Mouse (Mus musculus): ENCODE results near the gene Cntn2. TPM values are rescaled to one million over a fixed set of nuclear protein-coding genes. Genes with fewer than 3 reads are reported as not detected.
"Not testable (repeated sequence)": the region's sequence is repeated elsewhere in the genome, so short reads cannot be mapped to it uniquely, and the experiment has no call there.

The Cntn2 gene
- total RNA-seq, 2 experiments from 2014 or later, result not detected

GRCm38 (mm10) chr1:132511521-132511920, 31.5 kb downstream of the Cntn2 start:
- no peak for DNase-seq

DNA sequence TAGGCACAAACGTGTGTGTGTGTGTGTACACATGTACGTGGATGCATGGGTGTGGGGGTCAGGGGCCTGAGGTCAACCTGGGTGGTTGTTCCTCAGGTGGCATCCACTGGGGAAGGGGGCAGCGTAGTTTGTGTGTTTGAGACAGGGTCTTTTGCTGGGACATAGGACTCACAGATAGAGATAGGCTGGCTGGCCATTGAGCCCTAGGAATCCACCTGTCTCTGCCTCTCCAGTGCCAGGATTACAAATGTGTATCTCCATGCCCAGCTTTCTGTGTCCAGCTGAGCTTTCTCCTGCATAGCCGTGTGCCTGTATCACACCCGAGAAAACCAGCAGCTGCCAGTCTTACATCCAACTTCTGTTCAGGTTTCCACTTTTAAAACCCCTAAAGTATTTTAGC, 33.3 kb downstream of the Cntn2 start:
- no peak for DNase-seq

- DNase-seq, result no peak
Measured at GRCm38 (mm10) chr1:132506656-132507055, 36.4 kb downstream of the Cntn2 start.

GRCm38 (mm10) chr1:132506058-132506457, 37.0 kb downstream of the Cntn2 start, which contains the start of gene Tmem81:
Tmem81 (plus strand) TSS chr1:132506230.
- no peak for DNase-seq

DNA sequence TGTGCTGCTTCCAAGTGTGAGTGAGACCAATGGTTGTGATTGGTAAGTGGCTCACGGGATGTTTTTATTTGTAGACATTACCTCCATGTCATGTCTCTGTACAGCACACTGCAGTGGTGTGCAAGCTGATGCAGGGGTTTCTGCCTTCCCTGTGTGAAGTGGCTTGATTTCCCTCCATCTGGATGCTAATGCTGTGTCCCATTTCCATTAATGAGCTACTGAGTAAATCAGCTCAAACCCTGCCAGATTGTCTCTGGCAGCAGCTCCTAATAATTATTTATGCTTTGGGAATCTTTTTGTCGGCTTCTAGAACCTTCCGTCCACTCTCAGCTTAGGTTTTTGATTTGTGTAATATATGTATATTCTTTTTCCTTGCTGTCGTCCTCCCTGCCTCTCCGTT, 37.9 kb downstream of the Cntn2 start:
- no peak for DNase-seq

DNA sequence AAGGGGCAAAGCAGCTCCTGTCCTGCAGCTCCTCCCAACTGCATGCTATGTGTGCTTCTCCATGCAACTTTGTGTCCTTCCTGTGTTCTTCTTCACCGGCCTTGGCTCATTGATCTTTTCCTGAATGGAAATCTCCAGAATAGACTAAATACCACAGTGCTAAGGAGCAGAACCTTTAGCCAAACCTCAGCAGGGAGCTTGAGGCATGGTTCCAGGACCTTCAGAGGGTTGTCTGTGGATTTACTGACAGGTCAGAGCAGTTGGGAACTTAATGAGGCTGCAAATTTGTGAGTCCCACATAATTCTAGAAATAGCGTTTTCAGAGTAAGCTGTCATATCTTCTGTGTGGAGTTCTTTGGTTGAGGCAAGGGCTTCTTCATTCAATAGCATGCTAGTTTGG, 42.5 kb downstream of the Cntn2 start:
- no peak for DNase-seq

DNA sequence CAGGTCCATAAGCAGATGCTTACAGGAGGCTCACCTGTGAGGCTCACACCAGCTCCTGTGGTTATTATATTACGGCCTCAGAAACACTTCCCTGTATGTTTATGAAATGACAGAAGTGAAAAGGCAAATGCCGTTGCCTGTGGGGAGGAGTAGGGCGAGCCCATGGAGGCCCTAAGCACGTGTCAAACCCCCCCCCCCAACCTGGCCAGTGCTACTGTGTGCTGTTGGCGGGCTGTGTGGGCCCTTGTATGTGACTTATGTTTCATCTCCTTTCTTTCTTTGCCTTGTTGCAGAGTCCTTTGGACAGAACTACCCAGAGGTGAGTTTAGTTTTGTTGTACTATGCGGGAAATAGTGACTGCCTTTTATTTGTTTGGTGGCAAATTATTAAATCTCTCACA, 59.3 kb downstream of the Cntn2 start:
- no peak for DNase-seq

DNA sequence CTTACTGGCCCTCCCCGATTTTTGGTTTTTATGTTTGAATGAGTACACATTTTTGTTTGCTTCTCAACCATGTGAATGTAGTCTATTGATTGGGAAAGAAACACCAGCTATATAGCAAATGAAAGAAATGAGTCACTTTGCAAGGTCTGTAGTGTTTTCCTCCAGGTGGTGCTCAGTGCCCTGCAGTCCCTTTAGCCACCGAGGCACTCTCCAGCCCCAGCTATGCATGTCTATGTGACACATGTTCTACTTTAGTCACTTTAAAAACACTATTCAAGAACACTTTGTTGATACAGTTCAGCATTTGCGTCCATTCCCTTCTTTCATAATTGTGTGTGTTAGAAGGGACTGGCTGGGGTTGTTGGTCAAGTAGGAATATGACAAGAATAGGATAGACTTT, 59.8 kb downstream of the Cntn2 start:
- no peak for DNase-seq

GRCm38 (mm10) chr1:132481619-132482018, 61.4 kb downstream of the Cntn2 start:
- no peak for DNase-seq

DNA sequence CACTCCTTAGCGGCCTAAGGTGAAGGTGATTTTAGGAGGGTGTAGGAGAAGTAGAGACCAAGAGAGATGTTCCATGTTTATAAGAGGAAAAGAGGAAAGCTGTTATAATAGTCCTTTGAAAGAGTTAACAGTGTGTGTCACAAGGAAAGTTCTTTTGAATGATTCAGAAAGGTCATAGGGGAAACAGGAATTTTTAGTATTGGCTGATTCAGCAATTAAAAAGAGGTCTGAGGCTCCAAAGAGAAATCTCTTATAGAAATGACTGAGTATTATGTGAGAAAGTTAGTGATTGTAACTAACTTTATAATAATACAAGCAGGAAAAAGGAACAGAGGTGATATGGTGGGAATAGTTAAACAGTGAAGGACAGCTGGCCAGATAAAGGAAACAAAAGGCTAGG, 63.6 kb downstream of the Cntn2 start:
- no peak for DNase-seq

- peak; percentile 89 for DNase-seq
Measured at GRCm38 (mm10) chr1:132476928-132477691, 65.9 kb downstream of the Cntn2 start, which contains the start of gene Rbbp5. Rbbp5 (plus strand) TSS chr1:132477365.

DNA sequence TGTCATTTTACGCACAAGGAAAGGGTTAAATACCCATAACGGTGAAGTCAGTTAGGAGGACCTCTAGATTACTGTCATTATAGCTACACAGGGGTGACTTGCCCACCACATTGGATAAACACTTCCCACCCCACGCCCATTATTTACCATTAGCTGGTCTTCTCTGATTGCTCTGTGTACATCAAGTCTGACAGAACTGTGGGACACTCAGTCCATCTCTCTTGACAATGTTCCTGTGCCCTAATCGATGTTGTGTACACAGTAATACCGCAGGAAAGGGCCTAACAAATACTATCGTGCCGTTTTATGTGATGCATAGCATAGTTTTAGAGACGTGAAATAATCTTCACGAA, 66.5 kb downstream of the Cntn2 start:
- DNase-seq, result no peak

GRCm38 (mm10) chr1:132474496-132474895, 68.6 kb downstream of the Cntn2 start:
- no peak for DNase-seq

GRCm38 (mm10) chr1:132472537-132472936, 70.5 kb downstream of the Cntn2 start:
- DNase-seq, result no peak

GRCm38 (mm10) chr1:132471499-132471898, 71.6 kb downstream of the Cntn2 start:
- DNase-seq, result no peak

GRCm38 (mm10) chr1:132471032-132471431, 72.0 kb downstream of the Cntn2 start:
- DNase-seq, result no peak

GRCm38 (mm10) chr1:132470031-132470430, 73.0 kb downstream of the Cntn2 start:
- DNase-seq, result not testable (repeated sequence)

- no peak for DNase-seq
Measured at GRCm38 (mm10) chr1:132469519-132469918, 73.5 kb downstream of the Cntn2 start.

DNA sequence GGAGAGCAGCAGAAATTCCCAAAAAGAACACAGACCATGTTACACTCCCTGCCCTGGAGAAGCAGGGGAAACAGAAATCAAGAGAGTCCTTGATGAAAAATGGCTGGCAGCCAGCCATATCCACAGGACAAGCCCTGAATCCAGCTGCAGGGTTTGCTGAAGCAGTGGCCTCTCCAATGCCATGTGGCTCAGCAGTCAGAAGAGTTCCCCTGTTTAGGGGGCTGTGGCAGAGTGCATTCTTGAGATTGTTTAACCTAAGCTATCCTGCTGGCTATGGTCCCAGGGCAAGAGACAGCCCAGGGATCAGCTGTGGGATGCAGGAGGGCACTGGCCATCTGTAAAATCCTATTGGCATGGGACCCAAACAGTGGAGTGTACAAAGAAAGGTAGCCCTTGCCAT, 74.1 kb downstream of the Cntn2 start:
- peak; percentile 59 to 75 for DNase-seq

- DNase-seq, result no peak
Measured at GRCm38 (mm10) chr1:132464651-132465050, 78.4 kb downstream of the Cntn2 start.
